Mouse (Mus musculus) cerebellum, adult (tissue): ENCODE measurements at regions not wholly inside any gene's neighbourhood (a gene's known extent, or its start where the extent isn't known, plus 50 kb on each side); places are given as distances from the start of the nearest gene placed in this dataset.

Experiments
- ATAC-seq: cut with Nextera tagmentation; 2 replicates; pipeline ENCODE4 v1.9.2; 2017; ENCODE audit warnings: mild to moderate bottlenecking, moderate library complexity, mixed read lengths; ENCODE audit not compliant: insufficient number of reproducible peaks, low FRiP score, low TSS enrichment

GRCm38 (mm10) chr12:9919433-9919832 lies 349.5 kb downstream of the Osr1 start:
- ATAC-seq: peak; percentile 88

DNA sequence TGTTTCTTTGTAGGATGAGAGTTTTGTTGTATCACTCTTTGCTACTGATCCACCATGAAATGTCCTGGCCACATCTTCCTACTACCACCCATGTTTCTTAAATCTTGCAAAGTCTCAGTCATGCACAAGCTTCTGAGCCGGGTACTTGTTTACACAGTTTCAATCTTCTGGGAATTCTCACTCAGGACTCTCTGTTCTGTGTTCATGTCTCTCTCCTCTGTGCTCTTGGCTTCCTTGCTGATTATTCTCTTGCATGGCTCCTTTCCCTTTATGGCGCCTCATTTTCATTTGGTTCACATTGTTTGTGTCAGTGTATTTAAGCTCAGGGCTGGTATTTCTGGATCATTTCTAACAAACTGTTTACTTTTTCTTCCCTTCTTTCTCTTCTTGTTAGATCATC lies 350.5 kb downstream of the Osr1 start:
- no peak for ATAC-seq

- no peak for ATAC-seq
Measured at GRCm38 (mm10) chr12:9921591-9922198, 351.8 kb downstream of the Osr1 start.

- ATAC-seq: no peak
Measured at GRCm38 (mm10) chr12:9924561-9924960, 354.6 kb downstream of the Osr1 start.

DNA sequence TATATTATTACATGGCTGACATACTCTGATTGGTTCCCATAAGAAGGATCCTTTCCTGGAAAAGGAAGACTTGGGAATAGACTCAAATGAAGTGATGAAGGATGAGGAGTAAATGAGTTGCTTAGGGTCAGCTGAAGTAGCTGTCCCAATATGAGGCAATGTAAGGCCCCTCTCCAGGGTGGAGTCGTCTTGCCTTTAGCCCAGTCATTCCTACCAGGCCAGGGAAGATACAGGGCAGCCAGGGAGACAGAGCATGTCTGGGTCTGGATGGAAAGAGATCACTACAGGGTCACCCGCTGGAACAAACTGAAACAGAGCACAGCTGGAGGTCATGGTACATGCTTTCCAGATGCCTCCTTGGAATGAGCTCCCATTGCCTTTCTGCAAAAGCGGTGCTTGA lies 364.2 kb downstream of the Osr1 start:
- ATAC-seq: no peak

DNA sequence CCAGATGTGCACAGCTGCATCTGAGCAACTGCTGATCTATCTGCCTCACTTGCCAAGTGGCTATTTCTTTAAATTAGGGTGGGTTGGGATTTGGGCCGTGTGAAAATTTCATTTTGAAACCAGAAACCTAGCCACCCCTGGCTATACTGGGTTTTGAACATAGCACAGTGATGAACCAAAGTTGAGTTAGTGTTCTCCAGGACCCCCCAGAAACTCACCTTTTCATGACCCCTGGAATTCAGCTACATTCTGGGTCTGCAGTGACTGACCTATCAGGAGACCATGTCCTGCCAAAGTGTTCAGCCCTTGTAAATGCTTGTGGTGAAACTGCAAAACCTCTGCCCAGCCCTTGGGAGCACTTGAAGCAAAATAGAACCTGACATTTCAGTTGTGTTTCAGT lies 371.4 kb downstream of the Osr1 start:
- no peak for ATAC-seq

- no peak for ATAC-seq
Measured at GRCm38 (mm10) chr12:9941823-9942222, 371.9 kb downstream of the Osr1 start.

DNA sequence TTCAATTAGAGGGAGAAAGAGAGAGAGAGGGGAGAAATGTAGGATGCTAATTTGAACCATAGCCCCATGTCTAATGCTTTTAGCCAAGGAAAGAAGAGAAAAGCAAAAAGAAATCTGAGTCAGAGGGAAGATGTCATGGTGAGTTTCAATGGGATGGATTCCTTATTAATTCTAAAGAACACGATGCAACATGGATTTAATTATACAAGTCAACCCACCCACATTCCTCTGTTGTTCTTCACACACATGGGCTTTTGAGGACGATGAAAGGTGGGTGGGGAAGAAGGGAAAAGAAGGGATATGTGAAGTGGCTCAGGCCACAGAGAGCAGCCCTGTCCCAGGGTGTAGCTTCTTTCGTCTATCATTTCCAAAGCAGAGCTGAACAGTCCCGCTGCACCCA lies 378.9 kb downstream of the Osr1 start:
- no peak for ATAC-seq

DNA sequence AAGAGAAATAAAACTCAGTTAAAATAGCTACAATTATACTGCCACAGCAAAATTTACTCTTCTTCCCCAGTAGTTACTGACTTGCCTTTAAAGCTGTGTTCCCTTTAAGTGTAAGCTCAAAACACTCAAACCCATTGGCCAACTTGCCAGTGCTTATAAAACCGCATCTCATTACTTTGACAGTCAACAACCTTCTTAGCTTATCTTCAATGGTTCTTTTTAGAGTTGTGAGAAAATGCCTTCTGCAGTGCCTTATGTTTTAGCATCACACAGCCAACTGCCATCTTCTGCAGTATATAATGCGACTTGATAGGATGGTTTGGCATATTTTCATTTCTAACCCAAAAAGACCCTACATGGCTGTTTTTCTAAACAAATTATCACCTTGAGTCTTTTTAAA lies 382.5 kb downstream of the Osr1 start:
- ATAC-seq: no peak

GRCm38 (mm10) chr12:9954178-9954888 lies 384.4 kb downstream of the Osr1 start:
- ATAC-seq: no peak

GRCm38 (mm10) chr12:9969390-9969789 lies 399.5 kb downstream of the Osr1 start:
- ATAC-seq: no peak

DNA sequence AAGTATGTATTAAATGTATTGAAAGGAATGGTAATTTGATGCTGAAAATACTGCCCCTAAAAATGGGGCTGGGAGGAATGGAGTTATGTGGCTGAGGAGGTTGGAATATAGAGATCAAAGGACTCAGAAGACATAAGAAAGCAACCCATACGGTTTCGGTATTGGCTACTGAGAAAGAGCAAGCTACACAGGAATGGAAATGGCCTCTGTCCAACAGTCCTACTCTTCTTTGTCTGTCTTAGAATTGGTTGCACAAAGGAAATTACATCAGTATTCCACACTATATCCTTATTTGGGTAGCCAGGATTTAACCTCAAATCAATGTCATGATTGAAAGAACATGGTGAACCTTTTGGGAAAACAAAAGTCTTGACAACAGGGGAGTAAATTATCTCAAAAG lies 399.0 kb upstream of the Nt5c1b start:
- ATAC-seq: no peak

GRCm38 (mm10) chr12:9978494-9979112 lies 391.2 kb upstream of the Nt5c1b start:
- ATAC-seq: no peak

- ATAC-seq: no peak
Measured at GRCm38 (mm10) chr12:9979113-9979507, 390.7 kb upstream of the Nt5c1b start.

GRCm38 (mm10) chr12:9991305-9991704 lies 378.5 kb upstream of the Nt5c1b start:
- no peak for ATAC-seq

DNA sequence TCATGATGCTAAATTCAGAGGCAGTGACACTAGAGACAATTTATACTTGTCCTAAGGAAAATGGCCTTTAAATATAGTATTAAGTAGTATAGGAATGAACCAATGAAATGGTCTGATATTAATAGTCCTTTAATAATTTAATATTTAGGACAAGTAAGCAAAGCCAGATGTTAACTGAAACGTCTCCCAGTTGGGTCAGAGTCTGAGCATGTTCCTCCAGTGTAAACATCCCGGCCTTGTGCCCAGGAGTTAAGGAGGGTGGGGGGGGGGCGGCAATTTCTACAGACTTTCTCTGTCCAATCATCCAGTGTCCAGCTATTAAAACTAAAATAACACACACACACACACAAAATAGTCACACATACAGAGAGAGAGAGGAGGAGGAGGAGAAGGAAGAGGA lies 374.1 kb upstream of the Nt5c1b start:
- ATAC-seq: no peak

GRCm38 (mm10) chr12:9996455-9997189 lies 373.2 kb upstream of the Nt5c1b start:
- no peak for ATAC-seq

GRCm38 (mm10) chr12:9997190-9997561 lies 372.6 kb upstream of the Nt5c1b start:
- no peak for ATAC-seq

GRCm38 (mm10) chr12:9997571-9997970 lies 372.2 kb upstream of the Nt5c1b start:
- ATAC-seq: no peak

DNA sequence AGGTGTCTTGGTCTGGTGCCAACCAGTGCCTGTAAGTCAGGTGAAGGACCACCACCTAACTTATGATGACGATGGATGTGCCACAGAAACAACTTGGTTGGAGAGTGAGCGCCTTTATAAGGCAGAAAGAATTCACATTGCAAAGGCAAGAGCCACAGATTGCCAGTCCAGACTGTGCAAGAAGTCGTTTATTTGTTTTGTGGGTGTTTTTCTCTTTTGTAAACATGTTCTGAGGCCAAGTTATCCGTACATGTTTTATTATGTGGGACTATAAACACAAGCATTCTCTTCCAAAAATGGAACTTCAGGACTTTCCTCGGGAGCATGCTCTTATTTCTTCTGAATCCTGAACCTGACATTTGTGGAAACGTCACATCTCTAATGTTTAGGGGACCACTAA lies 369.8 kb upstream of the Nt5c1b start:
- ATAC-seq: no peak

- ATAC-seq: no peak
Measured at GRCm38 (mm10) chr12:10008473-10008872, 361.3 kb upstream of the Nt5c1b start.
